Mouse (Mus musculus) G1E (cell line): ENCODE data around the gene Trim39.

Experiments used
- CTCF ChIP-seq: IDR thresholded peaks from 2 replicates; pipeline ENCODE4 v1.5.1; 2012; ENCODE audit warnings: low read depth, low read length, inconsistent platforms, mixed read lengths
- GATA1 ChIP-seq: IDR thresholded peaks from 2 replicates; pipeline ENCODE4 v1.6.1; 2012; ENCODE audit warnings: borderline replicate concordance, low read length, inconsistent platforms, mixed read lengths
- GATA2 ChIP-seq: IDR thresholded peaks from 2 replicates; pipeline ENCODE4 v1.6.1; 2012; ENCODE audit warnings: low read depth, low read length, inconsistent platforms, borderline replicate concordance
- POLR2AphosphoS5 ChIP-seq: IDR thresholded peaks from 2 replicates; pipeline ENCODE4 v1.6.1; 2012; ENCODE audit warnings: low read depth, low read length, inconsistent platforms; ENCODE audit not compliant: insufficient replicate concordance
- TAL1 ChIP-seq: conservative IDR thresholded peaks from 2 replicates; pipeline ENCODE4 v1.6.1; 2012; ENCODE audit warnings: low read depth, low read length, inconsistent platforms, mixed read lengths

- TF ChIP-seq CTCF (no peak), GATA1 (no peak), TAL1 (no peak), POLR2AphosphoS5 (no peak), GATA2 (no peak)
Measured at GRCm38 (mm10) chr17:36309293-36309692, 37.2 kb upstream of the Trim39 start.
